Mouse (Mus musculus) E14TG2a.4 (cell line): ENCODE measurements around the gene Ubac2.

ENCODE experiments used
- CTCF ChIP-seq: conservative IDR thresholded peaks from 2 replicates; pipeline ENCODE4 v1.5.1; 2014; ENCODE audit warnings: low read length
- NANOG ChIP-seq: IDR thresholded peaks from 2 replicates; pipeline ENCODE4 v1.6.1; 2014; ENCODE audit warnings: borderline replicate concordance, low read length, mixed read lengths

- no peak for TF ChIP-seq CTCF
- no peak for TF ChIP-seq NANOG
Observed at GRCm38 (mm10) chr14:121952046-121952400, 73.6 kb downstream of the Ubac2 start.
